Mouse (Mus musculus): ENCODE measurements around the gene Pgpep1l.
A peak's percentile ranks its signal among the peaks of the same experiment; 100 is the strongest.
"Not testable (repeated sequence)": the region's sequence is repeated elsewhere in the genome, so short reads cannot be mapped to it uniquely, and the experiment has no call there.

The Pgpep1l gene

DNA sequence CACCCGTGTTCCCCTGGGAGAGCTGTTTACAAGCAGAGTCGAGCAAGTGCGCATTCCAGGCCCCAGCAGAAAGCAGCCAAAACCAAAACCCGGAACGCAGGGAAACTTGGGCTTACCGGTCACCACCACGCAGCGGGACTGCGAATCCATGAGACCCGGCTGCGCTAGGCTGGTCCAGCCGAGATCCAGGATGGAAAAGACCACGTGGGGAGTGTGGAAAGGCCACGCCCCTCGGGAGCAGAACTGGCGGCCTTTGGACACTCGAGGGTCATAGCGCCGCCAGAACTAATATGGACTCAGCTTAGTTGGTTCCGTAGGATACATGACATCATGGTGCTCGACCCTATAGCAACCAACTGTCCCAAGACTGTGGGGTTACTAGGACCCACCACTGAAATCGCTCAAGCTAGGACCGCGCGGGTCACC, at the start of gene Pgpep1l:
TSS of gene Pgpep1l (minus strand) at position 206 of the 426 bp plus-strand sequence.
- DNase-seq (ENCODE audit: low spot score in 2 of 2), result peak; percentile 29 to 37

GRCm38 (mm10) chr7:68313038-68313782, 49.2 kb upstream of the Pgpep1l start:
- no peak for DNase-seq (ENCODE audit: low spot score in 2 of 2)

- DNase-seq (ENCODE audit: low spot score in 2 of 2), result no peak
Observed at GRCm38 (mm10) chr7:68312395-68312794, 48.4 kb upstream of the Pgpep1l start.

DNA sequence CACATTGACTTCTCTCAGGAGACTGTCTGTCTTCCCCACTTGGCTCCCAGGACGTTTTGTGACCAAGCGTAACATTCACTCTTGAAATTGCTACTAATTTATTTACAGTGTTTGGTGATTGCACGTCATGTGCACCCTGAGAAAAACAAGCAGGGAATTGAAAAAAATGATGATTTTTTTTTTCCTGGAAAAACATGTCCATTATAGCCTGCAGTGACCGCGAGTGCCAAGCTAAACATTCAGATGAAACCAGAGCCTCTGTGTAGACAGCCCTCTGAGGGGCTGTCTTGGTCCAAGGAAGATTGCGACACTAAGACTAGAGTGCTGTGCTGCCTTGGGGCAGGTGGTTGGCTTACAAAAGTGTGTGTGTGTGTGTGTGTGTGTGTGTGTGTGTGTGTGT, 47.4 kb upstream of the Pgpep1l start:
- DNase-seq (ENCODE audit: low spot score in 2 of 2), result no peak

DNA sequence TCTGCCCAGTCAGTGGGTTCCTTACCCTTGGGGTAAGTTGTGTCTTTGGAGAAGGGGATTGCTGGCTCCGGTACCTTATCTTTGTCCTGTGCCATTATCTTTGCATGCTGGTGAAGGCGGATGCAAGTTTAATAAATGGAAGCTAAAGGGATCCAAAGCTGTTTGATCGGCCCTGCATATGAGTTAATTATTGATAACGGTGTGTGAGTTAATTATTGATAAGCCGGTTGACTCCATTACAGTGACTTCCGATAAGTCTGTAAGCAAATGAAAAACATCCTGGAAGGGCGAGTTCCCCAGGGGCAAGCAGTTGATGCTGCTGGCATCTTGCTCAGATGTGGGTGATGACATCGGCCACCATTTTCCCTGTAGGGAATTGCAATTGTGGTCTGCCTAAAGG, 42.7 kb upstream of the Pgpep1l start:
- no peak for DNase-seq (ENCODE audit: low spot score in 2 of 2)

DNA sequence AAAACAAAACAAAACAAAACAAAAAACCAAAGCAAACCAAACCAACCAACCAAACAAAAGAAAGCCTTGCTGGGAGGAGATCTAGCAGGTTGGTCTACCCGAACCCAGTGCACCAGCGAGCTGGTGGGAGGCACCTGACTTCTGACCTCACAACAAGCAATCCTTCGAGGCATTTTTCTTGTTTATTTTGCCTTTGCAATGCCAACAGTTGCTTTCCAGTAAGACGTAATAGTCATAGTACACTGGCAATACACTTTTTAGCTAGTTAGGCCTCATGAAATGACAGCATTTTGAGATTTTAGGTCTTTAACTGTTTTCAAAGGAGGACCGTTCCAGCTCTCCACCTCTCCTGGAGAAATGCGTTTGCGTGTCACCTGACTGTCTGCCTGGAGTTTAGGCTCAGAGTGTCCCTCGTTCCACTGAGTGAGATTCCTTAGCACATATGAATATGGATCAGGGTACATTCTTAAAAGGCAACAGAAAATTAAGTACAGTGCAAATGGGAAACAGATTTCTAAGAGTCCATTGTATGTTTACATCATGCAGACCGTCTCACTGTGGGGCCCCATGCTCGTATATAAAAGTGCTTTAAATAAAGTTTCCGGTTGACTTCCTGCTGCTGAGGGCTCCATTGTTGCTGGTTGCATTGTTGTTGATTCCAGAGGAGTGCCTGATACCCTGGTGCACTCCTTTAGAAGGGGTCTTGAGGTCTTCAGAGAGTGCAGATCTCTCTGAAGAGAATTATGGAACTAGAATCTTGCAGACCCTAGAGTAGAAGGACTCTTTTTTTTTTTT, 41.9 kb upstream of the Pgpep1l start:
- no peak for DNase-seq (ENCODE audit: low spot score in 2 of 2)

- DNase-seq (ENCODE audit: low spot score in 2 of 2), result no peak
Observed at GRCm38 (mm10) chr7:68303685-68304084, 39.7 kb upstream of the Pgpep1l start.

- peak; percentile 69 to 81 for DNase-seq (ENCODE audit: low spot score in 2 of 2)
Observed at GRCm38 (mm10) chr7:68302586-68303433, 38.8 kb upstream of the Pgpep1l start.

DNA sequence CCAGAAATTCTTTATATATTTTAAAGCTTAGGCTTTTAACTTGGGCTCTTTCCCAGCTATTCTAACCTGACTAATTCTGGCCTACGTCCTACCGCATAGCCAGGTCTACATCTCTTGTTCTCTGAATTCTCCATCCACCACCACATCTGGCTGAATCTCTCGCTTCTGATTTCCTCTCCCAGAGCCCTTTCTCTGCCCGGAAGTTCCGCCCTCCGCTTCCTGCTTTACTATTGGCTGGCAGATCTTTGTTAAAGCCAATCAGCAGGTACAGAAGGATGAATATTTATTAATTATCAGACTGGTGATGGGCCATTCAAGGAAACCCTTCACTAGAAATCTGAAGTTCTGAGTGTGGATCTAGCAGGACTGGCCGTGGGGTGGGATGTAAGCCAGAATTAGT, 37.1 kb upstream of the Pgpep1l start:
- no peak for DNase-seq (ENCODE audit: low spot score in 2 of 2)

GRCm38 (mm10) chr7:68298381-68299076, 34.5 kb upstream of the Pgpep1l start:
- peak; percentile 46 to 65 for DNase-seq (ENCODE audit: low spot score in 2 of 2)

DNA sequence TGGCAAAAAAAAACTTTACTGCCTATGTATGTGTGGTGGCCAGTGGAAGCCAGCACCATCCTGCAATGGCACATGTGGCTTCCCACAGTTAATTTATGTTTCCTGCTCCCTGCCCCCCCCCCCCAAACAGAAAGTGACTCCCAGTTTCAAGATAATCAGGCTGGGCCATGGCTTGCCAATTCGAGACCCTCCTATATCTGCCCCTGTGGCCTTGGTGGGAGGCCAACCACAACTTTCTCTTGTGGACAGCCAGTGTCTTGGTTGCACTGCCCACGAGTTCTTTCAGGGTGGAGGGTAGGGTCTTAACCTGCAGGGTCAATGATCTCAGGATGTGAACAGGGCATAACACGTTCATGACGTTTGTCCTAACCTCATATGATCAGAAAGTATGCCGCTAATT, 32.5 kb upstream of the Pgpep1l start:
- no peak for DNase-seq (ENCODE audit: low spot score in 2 of 2)

- no peak for DNase-seq (ENCODE audit: low spot score in 2 of 2)
Observed at GRCm38 (mm10) chr7:68293997-68294789, 30.2 kb upstream of the Pgpep1l start.

- no peak for DNase-seq (ENCODE audit: low spot score in 2 of 2)
Observed at GRCm38 (mm10) chr7:68291603-68292002, 27.6 kb upstream of the Pgpep1l start.

DNA sequence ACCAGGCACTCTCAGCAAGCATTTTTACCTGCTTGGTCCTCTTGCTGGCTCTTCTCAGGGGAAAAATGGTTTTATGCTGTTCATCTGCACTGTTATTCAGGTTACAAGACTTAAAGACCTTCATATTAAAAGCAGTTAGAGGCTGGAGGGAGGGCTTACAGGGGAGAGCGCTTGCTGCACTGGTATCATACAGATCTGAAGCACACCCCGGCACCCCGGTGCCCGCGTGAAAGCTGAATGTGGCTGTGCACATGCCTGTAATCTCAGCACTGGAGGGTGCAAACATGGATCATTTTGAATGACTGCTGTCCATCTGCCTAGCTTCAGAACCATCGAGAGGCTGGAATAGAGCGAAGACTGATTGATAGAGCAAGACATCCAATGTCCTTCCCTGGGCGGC, 25.0 kb upstream of the Pgpep1l start:
- DNase-seq (ENCODE audit: low spot score in 2 of 2), result no peak

GRCm38 (mm10) chr7:68288000-68288399, 24.0 kb upstream of the Pgpep1l start:
- DNase-seq (ENCODE audit: low spot score in 2 of 2), result not testable (repeated sequence)

DNA sequence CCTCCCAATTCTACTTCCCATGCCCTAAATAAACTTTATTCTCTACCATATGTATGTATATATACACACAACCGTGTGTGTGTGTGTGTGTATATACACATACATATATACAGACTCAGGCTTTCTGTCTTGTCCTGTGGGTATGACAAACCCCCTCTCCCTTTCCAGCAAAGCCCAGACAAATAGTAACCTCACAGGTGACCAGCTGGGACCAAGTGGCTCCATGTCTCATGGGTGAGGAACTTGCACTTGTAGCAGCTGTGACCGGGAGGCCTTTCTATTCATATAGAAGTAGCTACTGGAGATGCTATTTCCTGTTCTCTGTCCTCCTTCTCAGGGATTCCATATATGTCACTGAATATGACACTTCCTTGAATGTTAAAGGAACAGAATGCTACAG, 23.5 kb upstream of the Pgpep1l start:
- DNase-seq (ENCODE audit: low spot score in 2 of 2), result no peak

DNA sequence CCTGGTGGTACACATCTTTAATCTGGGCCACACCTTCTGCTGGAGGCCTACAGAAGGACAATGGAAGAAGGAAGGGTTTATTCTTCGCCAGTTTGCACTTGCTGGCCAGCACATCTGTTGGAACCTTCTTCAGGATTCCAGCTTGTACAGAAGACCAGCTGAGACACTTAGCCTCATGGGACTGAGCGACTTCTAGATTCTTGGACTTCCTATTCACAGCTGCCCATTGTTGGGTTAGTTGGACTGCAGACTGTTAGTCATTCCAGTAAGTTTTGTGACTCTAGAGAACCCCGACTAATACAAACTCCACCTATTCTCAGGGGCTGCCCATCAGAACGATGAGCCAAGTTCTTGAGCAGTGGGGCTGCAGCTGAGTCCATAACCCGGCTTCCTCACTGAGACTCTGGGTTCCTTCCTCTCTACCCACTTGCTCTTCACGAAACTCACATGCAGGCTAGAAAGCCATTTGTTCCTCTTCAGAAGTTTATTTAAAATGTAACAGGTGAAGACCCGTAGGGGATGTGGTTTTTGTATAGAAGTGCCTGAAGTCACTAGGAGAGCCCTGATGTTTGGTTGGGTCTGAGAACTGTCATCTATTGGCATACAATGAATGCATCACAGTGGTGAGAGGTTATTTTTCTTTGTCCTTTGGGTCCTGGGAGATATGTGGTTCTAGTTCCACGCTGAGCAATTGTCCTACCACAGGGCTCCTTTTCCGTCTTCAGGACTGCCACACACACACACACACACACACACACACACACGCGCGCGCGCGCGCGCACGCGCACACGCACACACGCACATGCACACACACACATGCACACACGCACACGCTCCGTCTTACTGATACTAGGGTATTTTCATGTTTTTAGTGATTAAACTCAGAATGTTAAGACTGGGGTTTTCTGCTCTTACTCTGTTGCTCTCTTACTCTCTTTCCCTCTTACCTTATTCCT, 22.8 kb upstream of the Pgpep1l start:
- DNase-seq (ENCODE audit: low spot score in 2 of 2), result no peak

DNA sequence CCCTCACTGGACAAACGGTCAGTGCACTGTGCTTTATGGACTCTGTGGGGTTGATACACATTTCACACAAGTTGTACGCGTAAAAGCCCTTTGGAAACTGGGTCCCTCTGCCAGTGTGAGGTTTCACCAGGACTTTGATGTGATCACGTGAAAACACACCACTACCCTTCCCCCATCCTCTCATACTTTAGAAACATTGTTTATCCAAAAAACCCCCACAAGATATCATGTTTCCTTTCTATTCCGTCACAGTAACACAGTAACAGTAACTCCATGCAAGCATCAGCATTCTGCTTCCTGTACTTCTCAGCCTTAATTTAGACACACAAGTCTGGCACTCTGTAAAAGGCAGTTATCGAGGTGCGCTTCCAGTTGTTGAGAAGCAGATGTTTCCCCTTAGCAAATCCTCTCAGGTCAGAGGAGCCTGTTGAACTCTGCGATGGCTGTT, 21.8 kb upstream of the Pgpep1l start:
- no peak for DNase-seq (ENCODE audit: low spot score in 2 of 2)

- no peak for DNase-seq (ENCODE audit: low spot score in 2 of 2)
Observed at GRCm38 (mm10) chr7:68283776-68284175, 19.7 kb upstream of the Pgpep1l start.
